Mouse (Mus musculus): ENCODE results near the gene Lyz2.

DNA sequence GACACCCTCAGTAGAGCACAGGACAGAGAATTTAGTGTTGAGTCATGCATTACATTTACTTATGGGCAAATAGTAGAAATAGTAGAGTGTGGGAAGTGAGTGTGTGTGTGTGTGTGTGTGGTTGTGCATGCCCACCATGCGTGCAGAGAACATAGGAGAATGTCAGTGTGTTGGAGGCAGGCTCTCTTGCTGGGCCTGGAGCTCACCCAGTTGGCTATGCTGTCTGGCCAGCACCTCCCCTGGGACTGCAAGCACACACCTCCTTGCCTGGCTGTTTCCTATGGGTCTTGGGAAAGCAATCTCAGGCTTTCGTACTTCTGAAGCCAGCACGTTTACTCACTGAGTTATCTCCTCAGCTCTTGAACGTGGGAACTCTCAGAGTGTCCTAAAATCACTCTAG, 47.3 kb downstream of the Lyz2 start:
- TF ChIP-seq EP300 (IDR thresholded peaks at IDR 0.05) (no peak), CTCF (IDR thresholded peaks at IDR 0.05) (no peak)
